Mouse (Mus musculus) mesoderm, embryonic 11.5 days (tissue): ENCODE results near the gene Ciao2a.

ENCODE experiments used
- DNase-seq: peaks from one replicate; pipeline ENCODE4 v3.0.0-alpha.2; 2012; ENCODE audit warnings: low read depth, low spot score

Gene Ciao2a

DNA sequence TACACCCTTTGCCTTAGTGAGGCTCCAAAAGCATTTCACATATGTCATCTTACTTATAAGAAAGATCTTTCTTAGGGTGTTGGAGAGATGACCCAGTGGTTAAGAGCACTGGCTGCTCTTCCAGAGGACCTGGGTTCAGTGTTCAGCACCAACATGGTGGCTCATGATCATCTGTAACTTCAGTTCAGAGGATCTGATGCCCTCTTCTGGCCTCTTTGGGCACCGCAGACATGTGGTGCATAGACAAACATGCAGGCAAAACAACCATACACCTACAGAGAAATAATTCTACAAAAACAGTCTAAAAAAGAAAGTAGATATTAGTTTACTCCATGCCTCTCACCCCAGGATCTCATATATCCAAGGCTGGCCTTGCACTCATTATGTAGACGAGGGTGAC, 33.7 kb downstream of the Ciao2a start:
- no peak for DNase-seq

GRCm38 (mm10) chr9:66162995-66163394, 36.6 kb downstream of the Ciao2a start:
- no peak for DNase-seq

DNA sequence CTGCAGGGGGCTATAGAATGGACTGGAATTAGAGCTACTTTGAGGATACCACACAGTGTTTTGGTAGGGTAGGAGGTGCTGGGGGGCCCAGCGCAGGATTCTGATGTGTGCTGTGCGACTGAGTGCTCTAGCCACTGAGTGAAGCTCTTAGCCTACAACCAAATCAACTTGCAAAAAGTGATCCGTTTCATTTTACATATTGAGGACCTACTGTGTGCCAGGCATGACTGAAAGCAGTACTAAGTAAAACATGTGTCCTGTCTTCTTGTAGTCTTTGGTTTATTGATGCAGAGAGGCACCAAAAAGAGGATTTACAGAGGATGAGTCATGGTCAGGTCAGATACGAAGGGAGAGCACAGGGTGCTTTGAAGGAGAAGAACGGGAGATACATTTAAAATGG, 40.8 kb downstream of the Ciao2a start:
- DNase-seq: no peak

DNA sequence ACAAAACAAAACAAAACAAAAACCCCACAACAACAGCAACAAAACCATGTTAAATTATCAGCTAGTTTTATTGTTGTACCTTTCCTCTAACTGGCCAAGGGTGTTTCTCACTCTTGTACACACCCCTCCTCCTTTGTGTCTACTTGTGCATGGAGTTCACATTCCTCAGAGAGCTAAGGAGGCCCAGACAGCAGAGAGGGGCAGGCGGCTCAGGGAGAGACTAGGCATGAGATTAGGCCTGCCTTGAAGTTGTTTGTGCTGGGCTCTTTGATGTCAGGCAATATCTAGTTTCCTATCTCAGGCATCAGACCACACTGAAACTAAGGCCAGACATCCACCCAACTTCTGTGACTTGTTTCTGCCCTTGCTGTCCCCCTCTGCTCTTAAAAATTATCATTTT, 41.8 kb downstream of the Ciao2a start:
- no peak for DNase-seq

GRCm38 (mm10) chr9:66170506-66170905, 44.1 kb downstream of the Ciao2a start:
- DNase-seq: peak; percentile 45

GRCm38 (mm10) chr9:66171275-66171921, 45.0 kb downstream of the Ciao2a start:
- no peak for DNase-seq

GRCm38 (mm10) chr9:66173316-66173855, 47.0 kb downstream of the Ciao2a start:
- DNase-seq: no peak

- no peak for DNase-seq
Measured at GRCm38 (mm10) chr9:66174985-66175384, 48.6 kb downstream of the Ciao2a start.

DNA sequence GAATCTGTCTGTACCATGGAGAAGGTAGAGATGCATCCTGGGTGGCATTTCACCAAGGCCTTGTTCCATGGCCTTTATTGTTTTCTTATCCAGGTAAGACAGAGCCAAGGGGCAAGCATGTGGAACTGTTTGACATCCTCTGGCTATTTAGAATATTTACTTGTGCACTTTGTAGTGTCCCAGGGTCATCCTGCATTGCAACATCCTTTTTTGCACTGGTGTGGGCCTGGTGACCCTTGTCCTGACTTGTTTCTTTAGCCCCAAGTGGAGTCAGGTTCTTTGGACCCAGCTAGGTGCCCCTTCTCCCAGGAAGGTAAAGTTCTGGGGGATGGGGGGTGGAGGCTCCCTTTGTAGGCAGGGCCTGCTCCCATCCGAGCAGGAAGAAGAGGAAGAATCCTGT, 51.6 kb downstream of the Ciao2a start:
- DNase-seq: no peak

DNA sequence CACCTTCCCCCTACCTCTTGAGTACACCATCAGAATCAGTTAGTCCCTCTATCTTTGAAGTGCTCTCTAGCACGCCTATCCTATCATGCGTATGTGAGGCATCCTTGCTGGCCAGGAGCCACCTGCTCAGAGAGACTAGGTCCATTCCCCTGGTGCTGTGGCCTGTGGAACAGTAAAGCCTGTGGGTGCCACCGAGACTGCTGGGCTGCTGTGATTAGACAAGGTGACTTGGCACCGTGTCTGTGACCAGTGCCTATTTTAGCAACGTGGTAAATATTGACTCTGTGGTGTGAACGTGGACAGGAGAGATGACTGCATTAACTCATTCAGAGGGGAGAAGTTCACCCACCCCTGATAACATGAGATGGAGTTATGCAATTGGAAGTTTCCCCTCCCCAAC, 53.4 kb downstream of the Ciao2a start:
- DNase-seq: no peak

DNA sequence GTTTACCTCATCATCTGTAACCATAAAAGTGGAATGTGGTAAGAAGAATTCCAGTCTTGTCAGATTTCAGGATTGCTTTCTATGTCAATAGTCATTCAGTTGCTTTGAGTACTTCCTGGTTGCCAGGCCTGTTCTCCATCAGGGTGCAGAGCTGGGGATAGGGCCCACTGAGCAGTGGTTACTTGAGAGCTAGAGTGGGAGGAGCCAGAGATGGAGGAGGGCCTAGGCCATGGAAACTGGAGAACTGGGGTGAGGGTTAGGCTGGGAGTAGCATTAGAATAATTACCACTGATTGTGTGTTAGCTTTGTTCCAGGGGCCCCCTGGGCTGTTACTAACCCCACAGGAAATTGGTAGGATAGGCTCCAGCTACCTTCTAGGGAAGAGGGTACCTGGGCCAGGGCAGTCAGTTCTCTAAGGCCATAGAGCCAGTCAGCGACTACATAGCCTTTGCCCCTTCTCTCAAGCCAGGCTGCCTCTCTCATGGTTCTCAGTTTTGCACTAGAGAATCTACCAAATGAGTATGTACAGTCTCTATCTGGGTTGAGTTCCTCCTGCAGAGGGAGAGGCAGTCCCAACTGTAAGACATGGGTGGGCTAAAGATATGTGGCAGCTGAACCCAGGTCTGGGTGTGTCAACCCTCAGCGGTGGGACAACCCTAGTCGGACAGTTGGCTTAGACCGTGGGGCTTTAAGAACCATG, 54.9 kb downstream of the Ciao2a start:
- DNase-seq: no peak

DNA sequence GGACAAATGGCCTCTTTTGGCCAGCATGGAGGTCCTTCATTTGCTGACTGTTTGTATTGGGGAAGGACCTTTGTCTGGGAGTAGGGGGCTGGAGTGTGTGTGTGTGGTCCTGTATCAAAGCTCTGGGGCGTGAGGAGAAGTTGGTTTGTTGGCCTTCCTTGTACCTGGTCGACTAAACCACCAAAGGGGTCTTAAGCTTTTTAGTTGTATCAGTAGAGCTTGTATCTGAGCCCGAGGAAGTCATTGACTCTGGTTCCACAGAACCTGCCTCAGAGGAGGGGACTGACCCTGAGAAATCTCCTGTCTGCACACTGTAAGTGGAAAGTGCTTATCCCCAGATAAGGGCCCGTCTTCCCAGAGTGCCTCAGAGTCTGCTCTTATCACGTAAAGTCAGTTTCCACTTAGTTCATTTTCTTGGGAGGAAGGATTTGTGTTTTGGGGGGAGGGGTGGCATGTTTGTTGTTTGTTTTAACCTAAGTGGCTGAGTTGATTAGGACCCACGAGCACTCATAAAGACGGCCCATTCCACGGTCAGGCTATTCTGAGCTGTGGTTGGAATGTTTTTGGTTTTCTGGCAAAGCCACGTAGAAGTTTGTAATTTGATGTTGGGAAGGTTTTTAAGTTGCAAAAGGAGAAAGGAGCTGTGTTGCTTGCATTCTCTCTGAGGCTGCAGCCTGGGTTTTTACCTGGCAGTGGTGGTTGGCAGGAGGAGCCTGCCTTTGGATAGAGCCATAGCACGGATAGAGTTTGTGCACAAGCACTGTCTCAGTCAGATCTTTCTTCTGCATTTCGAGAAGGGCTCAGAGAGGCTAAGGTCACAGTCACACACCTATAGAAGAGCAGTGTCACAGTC, 55.6 kb downstream of the Ciao2a start:
- DNase-seq: no peak

DNA sequence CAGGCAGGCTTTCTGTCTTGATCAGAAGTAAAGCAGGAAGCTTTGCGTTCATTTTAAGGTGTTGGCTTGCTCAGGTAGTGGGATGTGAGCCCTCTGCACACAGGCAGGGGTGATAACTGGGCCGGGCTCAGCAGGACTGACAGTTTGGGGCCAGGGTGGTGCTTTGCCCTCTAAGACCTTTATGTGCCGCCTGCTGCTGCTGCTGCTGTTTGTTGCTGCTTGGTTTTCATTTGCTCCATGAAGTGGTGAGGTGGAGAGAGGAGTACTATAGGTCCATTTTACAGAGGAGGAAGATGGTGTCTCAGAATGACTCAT, 56.2 kb downstream of the Ciao2a start:
- no peak for DNase-seq

DNA sequence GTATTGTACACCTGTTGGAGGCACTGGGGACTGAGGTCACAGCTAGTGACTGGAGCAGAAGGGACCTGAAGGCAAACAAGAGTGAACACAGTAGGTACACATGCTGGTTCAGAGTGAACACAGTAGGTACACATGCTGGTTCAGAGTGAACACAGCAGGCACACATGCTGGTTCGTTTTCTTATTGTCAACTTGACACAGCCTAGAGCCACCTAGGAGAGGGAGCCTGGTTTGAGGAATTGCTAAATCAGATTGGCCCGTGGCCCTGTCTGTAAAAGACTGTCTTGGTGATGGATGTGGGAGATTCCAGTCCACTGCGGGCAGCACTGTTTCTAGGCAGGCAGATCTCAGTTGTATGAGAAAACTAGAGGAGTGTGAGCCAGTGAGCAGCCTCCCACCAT, 56.6 kb downstream of the Ciao2a start:
- no peak for DNase-seq

- DNase-seq: no peak
Measured at GRCm38 (mm10) chr9:66184572-66184971, 58.2 kb downstream of the Ciao2a start.

GRCm38 (mm10) chr9:66186426-66186825, 60.0 kb downstream of the Ciao2a start:
- DNase-seq: peak; percentile 30
